Mouse (Mus musculus): ENCODE data around the gene Mast1. TPM values are rescaled to one million over a fixed set of nuclear protein-coding genes. Genes with fewer than 3 reads are reported as not detected.

The Mast1 gene
- total and polyA plus RNA-seq, 3 experiments = 0.21 to 0.34 TPM; not detected in 1

DNA sequence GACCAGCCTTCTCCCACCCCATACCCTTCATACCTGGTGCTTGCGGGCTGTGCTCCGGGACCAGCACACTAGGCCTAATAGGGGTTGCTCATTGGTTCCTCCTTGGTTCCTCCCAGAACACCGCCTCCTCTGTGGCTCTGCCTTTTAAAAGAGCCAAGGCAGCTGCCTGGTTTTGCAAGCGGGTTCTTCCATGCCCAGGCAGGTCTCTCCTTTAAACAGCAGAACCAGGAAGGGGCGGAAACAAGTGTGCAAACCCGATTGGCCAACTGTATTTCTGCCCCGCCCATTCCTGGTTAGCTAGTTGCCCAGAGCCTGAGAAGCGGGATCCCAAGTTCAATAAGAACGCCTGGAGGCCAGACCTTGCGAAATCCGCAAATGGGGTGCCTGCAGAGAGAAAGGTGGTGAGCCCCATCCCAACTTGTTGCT, 43.4 kb downstream of the Mast1 start, which contains the start of gene Gcdh:
TSS of gene Gcdh (minus strand) at position 213 of the 426 bp plus-strand sequence.
- peak within 1 kb of the TSS; percentile 74 to 86 (median 74) for H3K4me3 ChIP-seq (replicated peaks in 1 of 3; ENCODE audit: low read depth in 2 of 3, low read length in 2 of 3, poor library complexity in 1 of 3)
- no peaks in the 10 kb centered on the region for H3K79me2 ChIP-seq (replicated peaks; ENCODE audit: control insufficient read depth, extremely low read depth, insufficient read depth, poor library complexity, severe bottlenecking)
- dilution Hi-C loops (cut with MboI; ENCODE audit: extremely low pct_ligation_motif_present, extremely low pct_unique_long_range_greater_than_20kb, low sequenced_read_pairs) (no loop called here), in situ Hi-C loops (cut with MboI; ENCODE audit: low pct_ligation_motif_present, low pct_unique_long_range_greater_than_20kb, low sequenced_read_pairs) (no loop called here)
- peaks cover 2 to 27% of the 10 kb centered on the region in 2 experiments for H3K36me3 ChIP-seq (replicated peaks in 1 of 2; ENCODE audit: control insufficient read depth in 1 of 2, insufficient read depth in 1 of 2, low read length in 1 of 2)
- DNase-seq (ENCODE audit: extremely low read depth) = peak; percentile 98
- H3K4me2 ChIP-seq (ENCODE audit: insufficient read depth, low read depth, poor library complexity, severe bottlenecking) = peak within 1 kb of the TSS; percentile 94
- TF ChIP-seq MAX (IDR thresholded peaks at IDR 0.05; ENCODE audit: low read length) = peak; percentile 60; the same call in 1 of the 2 replicates
- no peak for TF ChIP-seq CHD1 (IDR thresholded peaks at IDR 0.05; ENCODE audit: low read depth, low read length)
- no peak for TF ChIP-seq CTCF (conservative IDR thresholded peaks at IDR 0.05 in 1 of 2, IDR thresholded peaks at IDR 0.05 in 1 of 2; ENCODE audit: low read depth in 2 of 2, low read length in 2 of 2)
- peak; percentile 80 for TF ChIP-seq POLR2A (IDR thresholded peaks at IDR 0.05; ENCODE audit: low read depth, low read length)
- TF ChIP-seq IRF4 (IDR thresholded peaks at IDR 0.05; ENCODE audit: low read depth, low read length) = peak; percentile 6; the same call in 1 of the 2 replicates
- TF ChIP-seq HCFC1 (IDR thresholded peaks at IDR 0.05; ENCODE audit: low read depth, low read length) = peak; percentile 75
- TF ChIP-seq MEF2A (IDR thresholded peaks at IDR 0.05; ENCODE audit: borderline replicate concordance, low read depth, low read length) = no peak; the same call in 1 of the 2 replicates
- no peak for TF ChIP-seq MYC (IDR thresholded peaks at IDR 0.05; ENCODE audit: low read depth, low read length)
- TF ChIP-seq SIN3A (IDR thresholded peaks at IDR 0.05; ENCODE audit: low read length) = peak; percentile 99
- TF ChIP-seq USF2 (conservative IDR thresholded peaks at IDR 0.05; ENCODE audit: low read depth, low read length) = no peak
- no peak for TF ChIP-seq NRF1 (IDR thresholded peaks at IDR 0.05; ENCODE audit: low read depth, low read length)
- TF ChIP-seq BHLHE40 (IDR thresholded peaks at IDR 0.05; ENCODE audit: low read depth, low read length) = peak; percentile 29; the same call in 1 of the 2 replicates
- TF ChIP-seq ZC3H11A (IDR thresholded peaks at IDR 0.05; ENCODE audit: low read depth, low read length) = peak; percentile 7; the same call in 1 of the 2 replicates
- TF ChIP-seq JUND (conservative IDR thresholded peaks at IDR 0.05; ENCODE audit: low read depth, low read length) = no peak
- TF ChIP-seq ELF1 (IDR thresholded peaks at IDR 0.05; ENCODE audit: low read depth, low read length) = peak; percentile 96
- TF ChIP-seq MAFK (IDR thresholded peaks at IDR 0.05; ENCODE audit: insufficient replicate concordance, low read length) = no peak
- no peak; the same call in 1 of the 2 replicates for TF ChIP-seq MXI1 (IDR thresholded peaks at IDR 0.05; ENCODE audit: low read depth, low read length)
- no peak for TF ChIP-seq KAT2A (IDR thresholded peaks at IDR 0.05; ENCODE audit: insufficient replicate concordance, low read length)
- no peak for TF ChIP-seq ZKSCAN1 (IDR thresholded peaks at IDR 0.05; ENCODE audit: borderline replicate concordance, low read depth, low read length)
- TF ChIP-seq UBTF (IDR thresholded peaks at IDR 0.05; ENCODE audit: low read depth, low read length) = peak; percentile 44; the same call in 1 of the 2 replicates
- no peak for TF ChIP-seq EP300 (IDR thresholded peaks at IDR 0.05; ENCODE audit: low read length)
- peak within 1 kb of the TSS; percentile 82 for H3K9ac ChIP-seq (ENCODE audit: insufficient read depth, low read depth)
- H3K4me1 ChIP-seq (ENCODE audit: control insufficient read depth in 1 of 2, insufficient read depth in 2 of 2) = peaks cover 7 to 22% of the 10 kb centered on the region in 2 experiments; a peak in 3 of 4 replicates
- no peaks in the 10 kb centered on the region for H3K9me3 ChIP-seq (replicated peaks; ENCODE audit: low read length)
- no peak within 1 kb of the TSS for H3K27ac ChIP-seq (ENCODE audit: insufficient read depth, low read depth)
- H3K27me3 ChIP-seq (replicated peaks) = no peaks in the 10 kb centered on the region

Data from CH12.LX (cell line).